Mouse (Mus musculus): ENCODE measurements around the gene Plcb2.

The Plcb2 gene

GRCm38 (mm10) chr2:118661891-118662290 lies 66.3 kb downstream of the Plcb2 start:
- DNase-seq (ENCODE audit: extremely low read depth, low read depth, low spot score), result no peak

GRCm38 (mm10) chr2:118659998-118660452 lies 68.2 kb downstream of the Plcb2 start:
- no peak for DNase-seq (ENCODE audit: extremely low read depth, low read depth, low spot score)

GRCm38 (mm10) chr2:118659493-118659892 lies 68.7 kb downstream of the Plcb2 start:
- DNase-seq (ENCODE audit: extremely low read depth, low read depth, low spot score), result no peak

- no peak for DNase-seq (ENCODE audit: extremely low read depth, low read depth, low spot score)
Measured at GRCm38 (mm10) chr2:118659077-118659476, 69.2 kb downstream of the Plcb2 start.

GRCm38 (mm10) chr2:118658457-118658856 lies 69.8 kb downstream of the Plcb2 start:
- no peak for DNase-seq (ENCODE audit: extremely low read depth, low read depth, low spot score)

Measured in fat pad, adult 2 months (tissue).